Mouse (Mus musculus) spleen, adult 2 months (tissue): Measurements from ENCODE around the gene Acox1.

Experiments
- CTCF ChIP-seq: fragments of 200-500 bp; IDR thresholded peaks from 2 replicates; pipeline ENCODE4 v1.5.1; 2011; ENCODE audit warnings: mild to moderate bottlenecking, inconsistent platforms; ENCODE audit not compliant: insufficient read depth, insufficient read length, insufficient replicate concordance; ENCODE audit errors: extremely low read depth
- POLR2A ChIP-seq: fragments of 200-500 bp; IDR thresholded peaks from 2 replicates; pipeline ENCODE4 v1.6.1; 2011; ENCODE audit warnings: low read depth, low read length, inconsistent platforms

GRCm38 (mm10) chr11:116161312-116161711 lies 37.5 kb downstream of the Acox1 start:
- TF ChIP-seq CTCF (no peak), POLR2A (no peak)
